Mouse (Mus musculus) erythroblast, adult 5-6 weeks (primary cell): ENCODE measurements around the gene A930017K11Rik. TPM values are rescaled to one million over a fixed set of nuclear protein-coding genes. Genes with fewer than 3 reads are reported as not detected.
A peak's percentile ranks its signal among the peaks of the same experiment; 100 is the strongest.

Experiments used
- ATAC-seq: replicated peaks from 2 replicates; pipeline ENCODE4 v1.8.0; 2016; ENCODE audit warnings: moderate number of reproducible peaks, mild to moderate bottlenecking, moderate TSS enrichment, inconsistent platforms; ENCODE audit not compliant: poor library complexity, low FRiP score, severe bottlenecking
- total RNA-seq, 2 experiments: library from RNA; stranded (forward) in 1 of 2; stranded (reverse) in 1 of 2; fragments of 150-400 nt in 1 of 2; fragments of 200-764, 138-1000 nt in 1 of 2; gene quantifications; 2 replicates each; pipeline versions ENCODE4 v1.2.3 to v1.2.4; 2015 to 2017; ENCODE audit warnings: low replicate concordance in 2 of 2

Gene A930017K11Rik
- total RNA-seq, 2 experiments from 2014 or later, result not detected

- no peak for ATAC-seq
These were observed 7.5 kb upstream of the A930017K11Rik start for GRCm38 (mm10) chr17:25959630-25960467.

GRCm38 (mm10) chr17:25958771-25959494 is 6.6 kb upstream of the A930017K11Rik start:
- ATAC-seq, result no peak

DNA sequence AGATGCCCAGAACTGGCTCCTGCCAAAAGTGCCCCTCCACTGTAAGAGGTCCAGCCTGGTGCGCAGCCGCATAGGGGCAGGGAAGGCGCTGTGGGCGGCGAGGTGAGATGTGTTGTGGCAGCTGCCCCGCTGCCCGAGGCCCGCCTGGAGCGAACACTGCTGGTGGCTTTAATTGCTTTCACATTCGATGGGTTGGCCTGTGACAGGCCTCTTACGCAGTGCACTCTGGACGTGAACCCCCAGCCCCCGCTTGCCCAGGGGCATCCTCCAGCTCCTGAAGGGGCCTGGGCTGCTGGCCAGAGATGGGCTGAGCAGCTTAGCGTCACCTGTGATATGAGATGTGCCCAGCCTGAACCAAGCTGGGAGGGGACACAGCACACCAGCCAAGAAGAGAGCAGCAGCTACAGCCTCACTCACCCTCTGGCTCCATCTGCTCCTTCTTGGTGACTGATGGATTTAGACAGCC is 5.3 kb upstream of the A930017K11Rik start:
- no peak for ATAC-seq

DNA sequence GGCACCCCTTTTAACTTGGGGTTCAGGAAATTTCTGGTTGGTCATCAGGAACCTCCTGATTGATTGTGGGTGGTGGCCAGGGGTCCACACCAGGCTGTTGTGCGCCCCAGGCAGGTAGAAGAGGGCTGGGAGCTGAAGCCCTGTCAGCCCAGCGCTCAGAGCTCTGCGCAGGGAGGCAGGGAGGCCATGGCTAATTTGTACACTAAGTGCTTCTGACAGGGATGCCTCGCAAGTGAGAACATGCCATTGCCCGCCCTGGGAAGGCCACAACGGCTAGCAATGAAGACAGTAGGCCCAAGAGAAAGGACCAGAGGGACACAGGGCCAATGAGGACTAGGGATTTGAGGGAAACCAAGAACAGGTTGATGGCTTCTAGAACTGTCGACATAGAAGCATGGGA is 4.3 kb upstream of the A930017K11Rik start:
- no peak for ATAC-seq

DNA sequence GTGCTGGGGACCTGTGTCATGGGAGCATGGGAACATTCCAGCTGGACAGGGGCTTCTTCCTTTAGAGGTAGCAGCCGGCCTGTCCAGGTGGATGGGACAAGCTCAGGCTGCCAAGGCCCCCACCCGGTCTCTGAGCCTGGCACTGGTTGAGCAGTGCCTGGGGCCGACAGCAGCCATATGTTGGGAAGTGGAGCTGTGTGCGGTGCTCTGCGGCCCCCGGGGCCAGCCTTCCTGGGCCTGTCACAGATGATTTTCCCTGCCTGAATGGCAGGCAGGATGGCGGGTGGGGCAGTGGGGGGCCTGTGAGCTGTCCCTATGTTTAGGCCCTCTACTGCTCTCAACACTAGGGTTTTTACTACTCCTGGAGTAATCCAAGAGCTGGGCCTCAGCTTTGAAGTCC is 3.8 kb upstream of the A930017K11Rik start:
- ATAC-seq, result no peak

GRCm38 (mm10) chr17:25955736-25956135 is 3.4 kb upstream of the A930017K11Rik start:
- no peak for ATAC-seq

DNA sequence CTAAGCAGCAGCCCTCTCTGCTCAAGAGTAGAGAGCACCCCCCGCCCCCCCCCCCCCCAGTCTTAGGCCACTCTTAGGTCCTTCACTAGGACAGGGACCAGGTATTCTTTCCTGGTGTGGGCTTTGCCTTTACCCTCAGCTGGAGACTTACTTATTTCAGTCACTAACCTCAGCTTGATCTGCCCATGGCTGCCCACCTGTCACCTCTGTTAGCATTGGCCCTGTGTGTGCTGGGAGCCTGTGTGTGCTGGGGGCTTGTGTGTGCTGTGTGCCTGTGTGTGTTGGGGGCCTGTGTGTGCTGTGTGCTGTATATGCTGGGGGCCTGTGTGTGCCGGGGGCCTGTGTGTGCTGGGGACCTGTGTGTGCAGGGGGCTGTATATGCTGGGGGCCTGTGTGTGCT is 2.3 kb upstream of the A930017K11Rik start:
- ATAC-seq, result no peak

- ATAC-seq, result no peak
These were observed 796 bp upstream of the A930017K11Rik start for GRCm38 (mm10) chr17:25953161-25953560.

GRCm38 (mm10) chr17:25951225-25951802 is 1.1 kb downstream of the A930017K11Rik start:
- no peak for ATAC-seq

GRCm38 (mm10) chr17:25950706-25951105 is 1.7 kb downstream of the A930017K11Rik start:
- ATAC-seq, result no peak

DNA sequence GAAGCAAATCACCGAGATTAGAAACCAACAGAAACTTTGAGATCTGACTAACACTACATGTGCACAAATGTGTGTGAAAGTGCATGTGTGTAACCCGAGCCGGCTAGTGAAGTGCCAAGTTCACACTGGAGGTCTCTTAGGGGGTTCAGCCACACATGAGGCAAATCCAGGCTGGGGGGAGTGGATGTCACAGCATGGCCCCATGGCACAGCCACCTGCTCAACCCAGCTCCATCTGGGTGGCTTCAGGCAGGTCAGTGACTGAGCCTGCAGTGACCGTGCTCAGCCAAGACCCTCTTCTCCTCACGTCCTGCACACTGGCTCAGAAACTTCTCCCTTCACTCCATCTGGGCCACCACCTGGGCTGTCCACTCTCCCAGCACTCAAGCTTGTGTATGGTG is 2.4 kb downstream of the A930017K11Rik start:
- ATAC-seq, result no peak

DNA sequence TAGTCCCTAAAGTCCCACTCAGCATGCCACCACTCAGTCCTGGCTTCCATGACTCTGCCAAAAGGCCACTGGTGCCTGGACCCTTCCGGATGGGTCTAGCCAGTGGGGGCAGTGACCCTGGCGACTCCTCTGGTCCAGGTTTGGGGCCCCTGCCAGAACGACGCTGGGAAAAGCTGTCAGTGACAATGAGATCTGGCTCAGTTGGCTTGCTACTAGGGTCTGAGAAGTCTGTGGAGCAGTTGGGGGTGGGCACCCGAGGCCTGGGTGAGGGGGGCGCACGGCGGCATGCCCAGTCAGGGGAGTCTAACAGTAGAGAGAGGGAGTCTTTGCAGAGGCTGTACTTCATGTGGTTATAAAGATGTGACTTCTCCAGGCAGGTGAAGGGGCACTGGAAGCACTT is 4.3 kb downstream of the A930017K11Rik start:
- ATAC-seq, result no peak

DNA sequence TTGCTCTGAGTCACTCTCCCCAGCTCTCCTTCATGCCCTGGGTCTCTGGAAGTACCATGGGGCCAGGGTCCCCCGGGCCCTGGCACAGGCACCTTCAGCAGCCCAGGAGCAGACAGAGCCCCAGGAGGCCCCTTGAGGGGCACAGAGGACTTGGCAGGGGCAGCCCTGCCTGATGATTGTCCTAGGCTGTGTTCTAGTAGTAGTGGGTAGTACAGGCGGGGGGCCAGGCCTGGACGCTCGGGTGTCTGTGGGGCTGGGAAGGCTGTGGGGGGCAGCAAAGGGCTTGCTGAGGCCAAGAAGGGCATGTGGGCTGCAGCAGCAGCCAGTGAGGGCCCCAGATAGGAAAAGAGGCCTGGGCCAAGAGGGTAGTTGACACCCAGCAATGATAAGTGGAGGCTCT is 4.8 kb downstream of the A930017K11Rik start:
- no peak for ATAC-seq

GRCm38 (mm10) chr17:25946891-25947290 is 5.5 kb downstream of the A930017K11Rik start:
- no peak for ATAC-seq

DNA sequence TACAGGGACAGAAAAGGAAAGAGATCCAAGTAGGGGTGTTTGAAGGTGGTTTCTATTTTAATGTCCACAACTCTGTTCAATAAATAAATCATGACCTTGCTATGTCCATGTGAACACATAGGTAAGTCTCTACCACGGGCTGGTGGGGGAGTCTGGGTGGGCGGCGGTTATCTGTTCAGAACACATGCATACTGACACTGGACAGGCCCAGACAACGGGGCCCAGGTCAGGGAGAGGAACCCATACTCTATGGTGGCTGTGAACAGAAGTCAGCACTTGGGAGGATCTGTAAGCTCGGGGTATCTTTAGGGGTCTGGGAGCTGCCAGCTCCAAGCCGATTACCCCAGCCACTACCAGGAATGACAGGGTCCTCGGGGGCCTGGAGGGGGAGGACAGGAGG is 6.0 kb downstream of the A930017K11Rik start:
- 0 out of 2 replicates have a peak, but pooled peaks have one; percentile 11 for ATAC-seq

DNA sequence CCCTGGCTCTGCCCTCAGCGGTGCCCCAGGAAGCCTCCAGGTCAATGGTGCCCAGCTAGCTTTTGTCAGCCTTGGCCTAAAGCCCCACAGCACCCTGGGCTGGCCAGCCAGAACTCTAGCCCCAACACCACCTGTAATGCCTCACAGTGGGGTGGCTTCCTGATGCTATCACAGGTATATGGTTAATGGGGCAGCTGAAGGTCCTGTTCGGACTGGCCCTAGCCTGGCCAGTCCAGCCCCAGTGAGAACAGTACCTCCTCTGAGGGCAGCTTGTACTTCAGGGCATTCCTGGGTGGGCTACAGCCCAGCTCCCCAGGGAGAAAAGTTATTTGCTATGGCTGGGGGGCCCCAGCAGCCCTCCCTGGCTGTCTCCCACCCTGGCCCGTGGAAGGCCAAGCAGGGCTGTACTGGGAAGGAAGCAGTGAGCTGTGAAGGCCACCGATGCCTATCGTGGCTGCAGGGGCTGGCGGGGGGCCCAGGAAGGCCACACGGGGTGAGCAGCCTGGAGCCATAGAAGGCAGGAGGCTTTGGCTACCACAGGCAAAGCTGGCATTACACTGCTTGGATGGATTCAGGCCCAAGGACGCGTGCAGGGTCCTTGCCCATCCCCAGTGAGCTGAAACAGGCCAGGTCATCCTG is 6.7 kb downstream of the A930017K11Rik start:
- ATAC-seq, result no peak

GRCm38 (mm10) chr17:25944366-25945163 is 7.8 kb downstream of the A930017K11Rik start, which contains the start of the genes Pigq and Nhlrc4:
Gene Pigq (minus strand): TSS chr17:25944936.
Gene Nhlrc4 (minus strand): TSS chr17:25944961.
- peak; percentile 36; the same call in 1 of the 2 replicates for ATAC-seq

DNA sequence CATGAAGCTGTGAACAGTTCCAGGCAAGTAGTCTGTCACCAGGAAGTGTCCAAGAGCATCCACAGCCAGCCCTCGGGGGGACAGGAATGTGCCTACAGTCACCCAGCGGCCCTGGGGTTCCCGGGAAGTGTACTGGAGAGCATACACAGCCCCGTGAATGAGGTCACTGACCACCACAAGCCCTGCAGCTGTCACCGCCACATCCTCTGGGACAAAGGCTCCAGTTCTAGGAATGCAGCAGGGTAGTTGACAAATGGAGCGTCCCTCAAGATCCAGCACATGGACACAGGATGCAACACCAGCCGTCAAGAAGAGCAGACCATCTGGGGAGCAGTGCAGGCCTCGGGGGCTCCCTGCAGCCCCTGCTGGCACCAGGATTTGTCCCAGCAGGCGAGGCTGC is 8.6 kb downstream of the A930017K11Rik start:
- ATAC-seq, result no peak

GRCm38 (mm10) chr17:25943221-25943620 is 9.1 kb downstream of the A930017K11Rik start:
- ATAC-seq, result peak; percentile 37
